Mouse (Mus musculus) gonadal fat pad, adult 2 months (tissue): ENCODE results near the gene Pcgf3. TPM values are rescaled to one million over a fixed set of nuclear protein-coding genes. Genes with fewer than 3 reads are reported as not detected.

Experiments used
- DNase-seq: peaks from one replicate; pipeline ENCODE4 v3.0.0-alpha.2; 2012; ENCODE audit warnings: low read depth
- polyA plus RNA-seq: library from polyadenylated mRNA; depleted of rRNA; stranded (reverse); fragments of >200 nt; gene quantifications from 2 replicates; pipeline ENCODE4 v1.2.3, GENCODE M21; 2012; rRNA removed

The Pcgf3 gene
- 8.3 and 8.7 TPM in 2 replicates for polyA plus RNA-seq

- DNase-seq, result no peak
Observed at GRCm38 (mm10) chr5:108461082-108462065, at the start of gene Pcgf3. Gene Pcgf3 (plus strand): TSS chr5:108461232.

DNA sequence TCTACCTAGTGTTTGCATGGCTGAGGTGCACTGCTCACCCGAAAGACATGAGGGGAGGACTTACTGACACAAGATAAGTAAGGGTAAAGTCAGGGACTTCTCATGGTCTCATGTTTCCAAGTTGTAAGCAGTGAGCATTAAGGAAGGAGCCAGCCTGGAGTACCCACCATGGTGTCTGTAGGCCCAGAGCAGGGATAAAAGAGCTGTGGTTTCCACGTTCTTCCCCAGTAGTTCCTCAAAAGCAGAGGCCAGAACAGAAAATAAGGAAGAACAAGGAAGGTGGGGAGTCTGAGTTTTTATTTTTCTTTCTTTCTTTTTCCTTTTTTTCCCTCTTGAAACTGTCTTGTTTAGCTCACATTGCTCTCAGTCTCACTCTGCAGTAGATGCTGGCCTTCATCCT, 46.3 kb upstream of the Pcgf3 start:
- no peak for DNase-seq

- no peak for DNase-seq
Observed at GRCm38 (mm10) chr5:108422741-108423140, 38.3 kb upstream of the Pcgf3 start.

GRCm38 (mm10) chr5:108423427-108423826, 37.6 kb upstream of the Pcgf3 start:
- DNase-seq, result no peak

DNA sequence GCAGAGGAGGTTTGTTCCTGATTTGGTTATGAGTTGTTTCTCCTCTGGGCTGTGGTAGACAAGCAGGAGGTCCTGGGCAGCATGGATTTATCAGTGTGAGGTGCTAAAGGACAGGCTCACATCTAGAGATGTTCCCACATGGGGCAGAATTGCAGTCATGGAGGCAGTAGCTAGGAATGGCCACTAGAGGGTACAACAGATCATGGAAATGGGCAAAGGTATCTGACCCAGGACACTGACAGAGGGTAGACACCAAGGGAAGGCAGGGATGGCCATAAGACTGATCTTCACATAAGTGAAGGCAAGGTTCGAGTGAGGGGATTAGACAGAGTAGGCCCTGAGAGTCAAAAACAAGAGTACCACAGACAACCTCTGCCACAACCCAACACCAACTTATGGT, 33.8 kb upstream of the Pcgf3 start:
- no peak for DNase-seq

DNA sequence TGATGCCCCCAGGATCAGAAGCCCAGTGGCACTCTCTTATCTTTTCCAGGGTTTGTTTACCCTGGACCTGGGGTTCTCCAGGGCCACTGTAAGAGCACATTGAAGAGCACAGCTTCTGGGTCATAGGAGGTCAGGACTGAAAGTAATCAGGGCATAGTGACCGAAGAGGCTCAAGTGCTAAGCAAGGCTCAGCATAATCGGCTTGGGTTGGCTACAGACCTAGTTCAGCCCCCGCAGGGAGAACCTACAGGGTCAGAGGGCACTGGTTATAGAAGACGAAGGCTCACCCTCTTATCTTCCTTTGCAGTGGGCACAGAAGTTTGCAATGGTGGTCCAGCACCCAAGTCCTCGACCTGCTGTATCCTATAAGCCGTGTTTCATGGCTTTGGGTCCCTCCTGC, 29.8 kb upstream of the Pcgf3 start:
- no peak for DNase-seq

DNA sequence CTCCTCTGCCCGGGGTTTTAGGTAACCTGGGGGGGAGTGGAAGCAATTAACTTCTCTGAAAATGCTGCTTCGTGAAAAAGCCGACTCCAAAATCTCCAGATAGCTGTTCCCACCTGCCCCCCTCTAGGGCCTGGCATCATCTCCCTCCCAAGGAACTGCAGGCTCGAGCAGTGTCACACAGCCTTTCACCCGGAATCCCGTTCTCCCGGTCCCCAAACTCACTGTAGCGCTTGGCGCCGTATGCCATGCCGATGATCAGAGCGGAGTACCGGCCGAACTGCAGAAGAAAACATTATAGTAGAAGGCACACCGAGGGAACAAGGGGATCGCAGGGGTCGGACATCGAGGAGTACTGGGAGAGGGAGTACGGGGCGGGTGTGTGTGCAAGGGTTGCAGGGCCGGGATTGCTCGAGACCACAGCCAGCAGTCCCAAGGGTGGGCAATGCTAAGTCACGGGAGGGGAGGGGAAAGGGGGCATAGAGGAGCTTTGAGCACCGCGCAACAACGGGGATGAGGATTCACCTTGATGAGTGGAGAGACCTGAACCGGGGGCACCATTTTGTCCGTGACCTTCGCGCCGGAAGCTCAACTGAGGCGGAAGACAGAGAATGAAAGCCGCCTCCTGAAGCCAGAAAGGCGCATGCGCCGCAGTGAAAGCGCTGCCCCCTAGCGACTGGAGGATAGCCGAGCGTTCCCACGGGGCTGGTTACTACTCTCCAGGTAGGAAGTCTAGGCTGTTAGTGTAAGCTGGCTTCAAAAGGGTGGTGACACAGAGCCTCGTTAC, 27.0 kb upstream of the Pcgf3 start, which contains the start of gene Atp5k:
Gene Atp5k, minus strand, starts transcription at position 645 of the 784 bp plus-strand sequence.
- DNase-seq, result peak; percentile 55

- DNase-seq, result no peak
Observed at GRCm38 (mm10) chr5:108436101-108436500, 24.9 kb upstream of the Pcgf3 start.

- DNase-seq, result no peak
Observed at GRCm38 (mm10) chr5:108446973-108447372, 14.1 kb upstream of the Pcgf3 start.

DNA sequence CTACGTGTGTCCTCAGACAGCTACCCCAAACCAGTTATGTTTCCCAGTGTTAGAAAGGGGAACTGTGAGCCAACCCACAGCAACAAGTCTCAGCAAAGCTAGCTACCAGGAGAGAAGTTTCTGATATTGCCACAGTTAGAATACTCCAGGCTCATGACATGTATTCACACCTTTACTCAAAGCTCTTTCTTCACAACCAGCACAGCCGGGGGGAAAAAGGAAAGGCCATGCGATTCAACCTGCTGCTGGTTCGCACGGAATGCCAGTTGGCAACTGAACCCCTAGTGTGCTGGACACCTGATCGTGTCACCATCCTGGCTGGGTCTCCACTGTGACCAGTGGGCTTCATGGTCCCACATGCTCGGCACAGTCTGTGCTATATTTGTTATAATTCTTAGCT, 13.2 kb upstream of the Pcgf3 start:
- DNase-seq, result peak; percentile 70

GRCm38 (mm10) chr5:108448785-108449668, 12.0 kb upstream of the Pcgf3 start, which contains the start of gene Mfsd7a:
Gene Mfsd7a (minus strand): TSS chr5:108448891.
- DNase-seq, result no peak

- DNase-seq, result no peak
Observed at GRCm38 (mm10) chr5:108450837-108451540, 10.0 kb upstream of the Pcgf3 start.

DNA sequence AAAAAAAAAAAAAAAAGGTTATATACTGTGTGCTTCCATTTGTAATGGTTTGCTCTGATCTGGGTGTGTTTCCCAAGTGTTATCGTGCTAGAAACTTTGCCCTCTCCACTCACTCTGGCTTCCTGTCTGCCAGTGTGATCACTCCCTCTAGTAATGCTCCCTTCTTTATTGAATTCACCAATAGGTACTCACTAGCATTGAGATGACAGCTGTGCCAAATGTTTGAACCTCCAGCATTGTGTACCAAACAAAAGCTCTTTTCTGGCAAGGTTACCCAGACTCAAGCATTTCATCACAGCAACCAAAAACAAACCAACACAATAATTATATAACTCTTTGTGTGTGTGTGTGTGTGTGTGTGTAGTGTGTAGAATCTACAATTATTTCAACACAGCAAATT, 9.4 kb upstream of the Pcgf3 start:
- DNase-seq, result no peak

GRCm38 (mm10) chr5:108452422-108452821, 8.6 kb upstream of the Pcgf3 start:
- no peak for DNase-seq

GRCm38 (mm10) chr5:108454094-108454493, 6.9 kb upstream of the Pcgf3 start:
- no peak for DNase-seq

DNA sequence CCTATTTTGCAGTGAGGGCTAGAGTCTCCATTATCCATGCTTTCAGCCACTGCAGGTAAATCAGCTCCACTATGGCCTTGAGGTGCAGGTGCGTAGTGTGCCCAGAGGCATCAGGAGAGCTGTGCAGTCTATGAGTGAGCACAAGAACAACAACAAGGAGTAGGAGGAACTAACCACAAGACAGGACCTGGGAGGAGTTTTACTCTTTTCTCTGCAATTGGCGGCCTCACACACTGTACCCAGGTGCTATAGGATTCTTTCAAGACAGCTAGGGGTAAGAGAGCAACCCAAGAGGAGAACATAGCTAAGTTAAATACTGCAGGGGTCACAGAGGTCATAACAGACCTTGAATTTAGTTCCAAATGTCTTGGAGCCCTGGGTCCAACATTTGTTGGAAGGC, 2.3 kb upstream of the Pcgf3 start:
- no peak for DNase-seq

DNA sequence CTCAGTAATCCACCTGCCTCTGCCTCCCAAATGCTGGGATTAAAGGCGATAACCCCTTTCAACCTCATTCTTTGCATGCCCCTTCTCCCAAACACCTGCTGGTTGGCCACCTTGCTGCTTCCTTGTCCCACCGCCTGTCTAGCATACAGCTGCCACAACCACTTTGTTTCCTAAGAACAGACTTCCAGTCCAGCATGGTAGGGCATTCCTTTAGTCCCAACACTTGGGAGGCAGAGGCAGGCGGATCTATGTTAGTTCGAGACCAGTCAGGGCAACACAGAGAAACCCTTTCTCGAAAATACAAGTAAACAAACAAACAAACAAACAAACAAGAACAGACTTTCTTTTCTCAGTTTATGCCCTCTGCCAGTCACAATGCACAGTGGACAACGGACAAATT, 571 bp upstream of the Pcgf3 start:
- DNase-seq, result no peak

DNA sequence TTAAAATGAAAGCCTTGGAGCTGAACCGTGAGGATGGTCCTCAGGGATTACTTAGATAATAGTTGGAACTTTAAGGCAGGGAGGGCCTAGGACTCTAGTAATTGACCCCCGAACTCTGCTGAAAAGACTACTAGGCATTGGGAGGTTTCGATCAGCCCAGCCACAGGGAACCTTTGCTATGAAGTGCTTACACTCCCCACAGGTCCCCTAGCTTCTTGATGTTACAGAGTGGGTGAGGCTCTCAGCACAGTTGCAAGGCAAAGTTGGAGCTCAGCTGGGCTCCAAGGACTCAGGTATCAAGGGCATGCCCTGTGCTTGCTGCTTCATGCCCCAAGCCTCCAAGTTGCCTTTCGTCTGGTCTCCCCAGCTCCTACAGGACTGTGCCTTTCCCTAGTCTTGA, 1.4 kb downstream of the Pcgf3 start:
- no peak for DNase-seq

DNA sequence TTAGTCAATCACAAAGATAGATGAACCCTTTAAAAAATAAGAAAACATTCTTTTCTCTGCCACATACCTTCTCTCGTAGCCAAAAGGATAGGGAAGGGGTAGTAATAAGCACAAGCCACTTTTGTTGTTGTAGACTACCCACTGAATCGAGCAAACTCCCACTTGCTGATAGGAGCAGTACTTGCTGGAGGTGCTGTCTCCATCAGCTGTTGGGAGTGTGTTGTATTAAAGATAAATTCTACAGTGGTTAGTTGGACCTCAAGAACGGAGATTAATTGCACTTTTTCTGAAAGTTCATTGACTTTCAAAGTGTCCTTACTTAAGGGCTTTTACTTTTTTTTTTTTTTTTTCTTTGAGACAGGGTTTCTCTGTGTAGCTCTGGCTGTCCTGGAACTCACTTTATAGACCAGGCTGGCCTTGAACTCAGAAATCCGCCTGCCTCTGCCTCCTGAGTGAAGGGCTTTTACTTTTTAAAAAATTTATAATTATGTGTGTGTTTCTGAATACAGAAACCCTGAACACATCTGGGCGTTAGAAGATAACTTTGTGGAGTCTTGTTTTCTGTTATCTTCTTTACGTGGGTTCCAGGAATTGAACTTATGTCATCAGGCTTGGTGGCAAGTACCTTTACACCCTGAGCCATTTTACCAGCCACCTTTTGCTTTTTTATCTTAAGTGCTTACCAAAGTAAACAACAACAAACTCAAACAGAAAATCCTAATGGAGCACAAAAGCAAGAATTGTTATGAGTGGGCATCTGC, 4.3 kb downstream of the Pcgf3 start:
- no peak for DNase-seq

DNA sequence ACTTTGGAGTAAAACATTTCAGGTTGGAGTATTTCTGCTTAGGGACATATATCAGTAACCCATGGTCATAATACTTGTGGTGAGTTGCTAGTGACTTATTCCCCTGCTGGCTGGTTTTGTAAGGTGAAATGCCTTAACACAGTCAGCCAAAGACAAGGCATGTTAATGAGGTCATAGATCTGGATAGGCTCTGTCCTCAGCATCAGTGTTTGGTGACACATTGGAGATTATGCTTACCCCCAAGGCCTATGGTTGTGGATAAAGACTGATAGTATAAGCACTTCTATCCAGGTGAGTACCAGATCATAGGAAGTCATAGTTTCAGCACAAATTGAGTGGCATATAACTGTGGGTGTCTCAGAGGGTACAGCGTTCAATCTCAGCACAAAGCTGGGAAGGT, 5.6 kb downstream of the Pcgf3 start:
- no peak for DNase-seq
